Mouse (Mus musculus): ENCODE data around the gene Lin7c. TPM values are rescaled to one million over a fixed set of nuclear protein-coding genes. Genes with fewer than 3 reads are reported as not detected.

Gene Lin7c
- polyA plus RNA-seq, 1 experiment from 2014 or later = 37.1 TPM

GRCm38 (mm10) chr2:109920471-109920870 is 29.8 kb downstream of the Lin7c start:
- ATAC-seq = no peak
- no peaks in the 10 kb centered on the region for H3K9me3 ChIP-seq (ENCODE audit: control insufficient read depth)
- H3K4me1 ChIP-seq (replicated peaks; ENCODE audit: control insufficient read depth, insufficient read depth, low read length) = peaks cover 7% of the 10 kb centered on the region; the same call in 1 of the 2 replicates
- no peaks in the 10 kb centered on the region for H3K27me3 ChIP-seq (replicated peaks; ENCODE audit: control insufficient read depth, insufficient read depth, low read length)
- no peak for TF ChIP-seq CTCF (IDR thresholded peaks at IDR 0.05; ENCODE audit: low read depth)
- WGBS = 35% methylated on average over 7 of the region's 7 CpGs
- H3K4me2 ChIP-seq (replicated peaks; ENCODE audit: low read depth) = peak overlapping the region; percentile 71
- peak overlapping the region; percentile 90; the same call in 1 of the 2 replicates for H3K4me3 ChIP-seq (ENCODE audit: low read depth, low read length)
- no peak overlapping the region for H3K9ac ChIP-seq (ENCODE audit: low read depth, low read length)
- no peaks in the 10 kb centered on the region for H3K36me3 ChIP-seq (ENCODE audit: control insufficient read depth, insufficient read depth)
- H3K27ac ChIP-seq (ENCODE audit: low read depth, low read length) = no peak overlapping the region

- no peak for TF ChIP-seq CTCF (IDR thresholded peaks at IDR 0.05; ENCODE audit: low read depth)
- Histone ChIP-seq H3K4me2 (replicated peaks; ENCODE audit: low read depth) (peak overlapping the region; percentile 71), H3K9me3 (ENCODE audit: control insufficient read depth) (no peaks in the 10 kb centered on the region), H3K27ac (ENCODE audit: low read depth, low read length) (0 out of 2 replicates have a peak overlapping the region, but pooled peaks have one; percentile 24), H3K9ac (ENCODE audit: low read depth, low read length) (no peak overlapping the region), H3K4me3 (ENCODE audit: low read depth, low read length) (no peak overlapping the region), H3K4me1 (replicated peaks; ENCODE audit: control insufficient read depth, insufficient read depth, low read length) (peaks cover 11% of the 10 kb centered on the region; the same call in 1 of the 2 replicates), H3K36me3 (ENCODE audit: control insufficient read depth, insufficient read depth) (0 out of 2 replicates have a peak, but pooled peaks cover 6% of the 10 kb centered on the region), H3K27me3 (replicated peaks; ENCODE audit: control insufficient read depth, insufficient read depth, low read length) (no peaks in the 10 kb centered on the region)
- WGBS = 34% methylated on average over 8 of the region's 8 CpGs
- no peak for ATAC-seq
Observed at GRCm38 (mm10) chr2:109921298-109922035, 30.8 kb downstream of the Lin7c start.

GRCm38 (mm10) chr2:109922306-109922705 is 31.7 kb downstream of the Lin7c start:
- peak overlapping the region; percentile 21 for H3K4me2 ChIP-seq (replicated peaks; ENCODE audit: low read depth)
- 43% methylated on average over 3 of the region's 3 CpGs for WGBS
- H3K27ac ChIP-seq (ENCODE audit: low read depth, low read length) = no peak overlapping the region
- ATAC-seq = no peak
- no peak overlapping the region for H3K4me3 ChIP-seq (ENCODE audit: low read depth, low read length)
- H3K36me3 ChIP-seq (ENCODE audit: control insufficient read depth, insufficient read depth) = 0 out of 2 replicates have a peak, but pooled peaks cover 6% of the 10 kb centered on the region
- no peaks in the 10 kb centered on the region for H3K9me3 ChIP-seq (ENCODE audit: control insufficient read depth)
- H3K27me3 ChIP-seq (replicated peaks; ENCODE audit: control insufficient read depth, insufficient read depth, low read length) = no peaks in the 10 kb centered on the region
- H3K4me1 ChIP-seq (replicated peaks; ENCODE audit: control insufficient read depth, insufficient read depth, low read length) = peaks cover 11% of the 10 kb centered on the region
- no peak overlapping the region for H3K9ac ChIP-seq (ENCODE audit: low read depth, low read length)
- no peak for TF ChIP-seq CTCF (IDR thresholded peaks at IDR 0.05; ENCODE audit: low read depth)

GRCm38 (mm10) chr2:109923031-109923430 is 32.4 kb downstream of the Lin7c start:
- Histone ChIP-seq H3K9me3 (ENCODE audit: control insufficient read depth) (no peaks in the 10 kb centered on the region), H3K4me1 (replicated peaks; ENCODE audit: control insufficient read depth, insufficient read depth, low read length) (peaks cover 11% of the 10 kb centered on the region), H3K27ac (ENCODE audit: low read depth, low read length) (no peak overlapping the region), H3K9ac (ENCODE audit: low read depth, low read length) (no peak overlapping the region), H3K36me3 (ENCODE audit: control insufficient read depth, insufficient read depth) (0 out of 2 replicates have a peak, but pooled peaks cover 6% of the 10 kb centered on the region), H3K4me3 (ENCODE audit: low read depth, low read length) (no peak overlapping the region), H3K4me2 (replicated peaks; ENCODE audit: low read depth) (no peak overlapping the region), H3K27me3 (replicated peaks; ENCODE audit: control insufficient read depth, insufficient read depth, low read length) (no peaks in the 10 kb centered on the region)
- WGBS = 36% methylated on average over 3 of the region's 3 CpGs
- no peak for ATAC-seq
- no peak for TF ChIP-seq CTCF (IDR thresholded peaks at IDR 0.05; ENCODE audit: low read depth)

- H3K4me3 ChIP-seq (ENCODE audit: low read depth, low read length) = no peak overlapping the region
- H3K27ac ChIP-seq (ENCODE audit: low read depth, low read length) = no peak overlapping the region
- TF ChIP-seq CTCF (IDR thresholded peaks at IDR 0.05; ENCODE audit: low read depth) = no peak
- H3K9ac ChIP-seq (ENCODE audit: low read depth, low read length) = no peak overlapping the region
- H3K9me3 ChIP-seq (ENCODE audit: control insufficient read depth) = no peaks in the 10 kb centered on the region
- 0 out of 2 replicates have a peak, but pooled peaks cover 6% of the 10 kb centered on the region for H3K36me3 ChIP-seq (ENCODE audit: control insufficient read depth, insufficient read depth)
- H3K4me1 ChIP-seq (replicated peaks; ENCODE audit: control insufficient read depth, insufficient read depth, low read length) = peaks cover 11% of the 10 kb centered on the region
- H3K27me3 ChIP-seq (replicated peaks; ENCODE audit: control insufficient read depth, insufficient read depth, low read length) = no peaks in the 10 kb centered on the region
- ATAC-seq = no peak
- no peak overlapping the region for H3K4me2 ChIP-seq (replicated peaks; ENCODE audit: low read depth)
- 67% methylated on average over 3 of the region's 3 CpGs for WGBS
Observed at GRCm38 (mm10) chr2:109923945-109924344, 33.3 kb downstream of the Lin7c start.

GRCm38 (mm10) chr2:109926984-109927383 is 36.3 kb downstream of the Lin7c start:
- no peak overlapping the region for H3K4me3 ChIP-seq (ENCODE audit: low read depth, low read length)
- WGBS = 67% methylated on average over 4 of the region's 4 CpGs
- H3K4me2 ChIP-seq (replicated peaks; ENCODE audit: low read depth) = no peak overlapping the region
- H3K27me3 ChIP-seq (replicated peaks; ENCODE audit: control insufficient read depth, insufficient read depth, low read length) = no peaks in the 10 kb centered on the region
- no peak overlapping the region for H3K27ac ChIP-seq (ENCODE audit: low read depth, low read length)
- 0 out of 2 replicates have a peak, but pooled peaks cover 6% of the 10 kb centered on the region for H3K36me3 ChIP-seq (ENCODE audit: control insufficient read depth, insufficient read depth)
- H3K9ac ChIP-seq (ENCODE audit: low read depth, low read length) = no peak overlapping the region
- H3K4me1 ChIP-seq (replicated peaks; ENCODE audit: control insufficient read depth, insufficient read depth, low read length) = peaks cover 4% of the 10 kb centered on the region
- ATAC-seq = no peak
- no peak for TF ChIP-seq CTCF (IDR thresholded peaks at IDR 0.05; ENCODE audit: low read depth)
- H3K9me3 ChIP-seq (ENCODE audit: control insufficient read depth) = no peaks in the 10 kb centered on the region
